Mouse (Mus musculus): ENCODE results near the gene Hoxd9.

The Hoxd9 gene

GRCm38 (mm10) chr2:74713239-74714150 is 16.0 kb downstream of the Hoxd9 start:
- no peak for DNase-seq (ENCODE audit: low spot score)

DNA sequence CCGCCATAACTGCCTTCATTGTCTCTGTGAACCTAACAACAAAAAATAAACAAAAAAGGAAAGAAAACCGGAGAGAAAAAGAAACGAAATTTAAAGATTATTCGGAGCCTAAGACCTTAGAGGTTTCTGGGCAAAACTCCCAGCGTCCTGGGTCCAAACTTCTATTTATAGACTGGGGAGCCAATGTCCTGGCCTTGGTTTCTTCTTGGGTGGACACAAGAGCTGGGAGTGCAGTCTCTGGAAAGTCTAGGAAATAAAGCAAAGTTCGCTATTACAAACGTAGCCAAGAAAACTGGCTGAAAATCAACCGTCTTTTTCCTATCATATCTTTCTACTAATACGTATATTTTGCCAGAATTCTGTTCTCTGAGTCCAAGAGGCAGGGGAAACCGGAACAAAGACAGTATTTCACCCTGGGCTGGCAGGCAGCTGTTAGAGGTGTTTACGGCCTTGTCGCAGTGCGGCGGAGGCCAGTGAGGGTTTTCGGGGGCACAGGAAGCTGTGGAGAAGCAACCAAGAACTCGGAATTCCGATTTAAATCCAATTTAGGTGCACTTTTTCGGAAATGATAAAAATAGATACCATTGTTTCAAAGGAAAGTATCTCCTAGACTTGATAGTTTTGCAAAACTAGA is 16.7 kb downstream of the Hoxd9 start:
- no peak for DNase-seq (ENCODE audit: low spot score)

- no peak for DNase-seq (ENCODE audit: low spot score)
Measured at GRCm38 (mm10) chr2:74714881-74715280, 17.4 kb downstream of the Hoxd9 start.

DNA sequence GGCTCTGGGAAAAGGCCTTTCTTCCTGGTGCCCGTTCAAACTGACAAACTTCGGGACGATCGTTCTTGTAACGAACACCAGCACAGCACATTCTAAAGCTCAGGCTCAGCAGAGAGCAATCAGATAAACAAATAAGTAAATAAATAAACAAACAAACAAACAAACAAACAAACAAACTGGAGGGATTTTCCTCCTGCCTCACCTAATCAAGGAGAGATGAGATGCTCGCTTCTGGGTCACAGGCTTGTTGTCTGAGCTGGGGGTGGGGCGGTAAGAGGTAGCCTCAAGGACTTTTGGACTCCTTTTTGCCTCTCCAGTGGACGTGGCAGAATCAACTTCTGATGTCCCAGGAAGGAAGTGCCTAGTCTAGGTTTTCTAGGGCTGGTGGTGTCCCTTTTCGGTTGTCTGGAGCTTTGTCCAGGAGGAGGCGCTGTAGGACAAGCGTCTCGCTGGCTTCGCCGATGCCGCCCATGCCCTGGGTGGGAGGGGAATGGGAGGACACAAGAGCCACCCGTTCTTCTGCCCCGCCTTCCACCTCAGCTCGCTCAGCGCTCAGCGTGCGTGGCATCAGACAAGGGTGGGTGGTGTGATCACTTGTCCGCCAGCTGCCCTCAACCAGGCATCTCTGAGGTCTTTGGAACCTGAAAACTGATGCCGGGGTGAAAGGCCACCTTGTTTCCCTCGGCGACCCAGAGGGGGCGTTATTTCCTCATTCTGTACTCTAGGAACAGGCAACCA is 18.1 kb downstream of the Hoxd9 start:
- DNase-seq (ENCODE audit: low spot score), result peak; percentile 73

DNA sequence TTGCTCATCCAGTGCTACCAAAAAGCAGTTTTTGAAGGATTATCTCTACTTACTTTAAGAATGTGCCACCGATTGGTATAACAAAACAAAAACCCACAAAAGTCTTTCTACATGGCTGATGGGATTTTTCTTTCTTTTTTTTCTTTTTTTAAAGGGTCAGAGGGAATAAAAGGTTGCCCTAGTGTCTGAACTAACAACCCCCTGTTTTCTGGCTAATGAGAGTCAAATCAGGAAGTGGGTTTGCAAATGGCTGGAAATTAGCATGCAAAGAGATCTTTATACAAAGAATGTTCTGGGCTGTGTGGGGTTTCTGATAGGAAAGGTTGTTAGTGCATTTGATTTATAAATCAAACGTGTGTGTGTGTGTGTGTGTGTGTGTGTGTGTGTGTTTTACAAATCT is 22.9 kb downstream of the Hoxd9 start:
- no peak for DNase-seq (ENCODE audit: low spot score)

GRCm38 (mm10) chr2:74720955-74721491 is 23.5 kb downstream of the Hoxd9 start:
- DNase-seq (ENCODE audit: low spot score), result no peak

- DNase-seq (ENCODE audit: low spot score), result no peak
Measured at GRCm38 (mm10) chr2:74721882-74722281, 24.4 kb downstream of the Hoxd9 start.

GRCm38 (mm10) chr2:74722949-74723348 is 25.4 kb downstream of the Hoxd9 start:
- no peak for DNase-seq (ENCODE audit: low spot score)

DNA sequence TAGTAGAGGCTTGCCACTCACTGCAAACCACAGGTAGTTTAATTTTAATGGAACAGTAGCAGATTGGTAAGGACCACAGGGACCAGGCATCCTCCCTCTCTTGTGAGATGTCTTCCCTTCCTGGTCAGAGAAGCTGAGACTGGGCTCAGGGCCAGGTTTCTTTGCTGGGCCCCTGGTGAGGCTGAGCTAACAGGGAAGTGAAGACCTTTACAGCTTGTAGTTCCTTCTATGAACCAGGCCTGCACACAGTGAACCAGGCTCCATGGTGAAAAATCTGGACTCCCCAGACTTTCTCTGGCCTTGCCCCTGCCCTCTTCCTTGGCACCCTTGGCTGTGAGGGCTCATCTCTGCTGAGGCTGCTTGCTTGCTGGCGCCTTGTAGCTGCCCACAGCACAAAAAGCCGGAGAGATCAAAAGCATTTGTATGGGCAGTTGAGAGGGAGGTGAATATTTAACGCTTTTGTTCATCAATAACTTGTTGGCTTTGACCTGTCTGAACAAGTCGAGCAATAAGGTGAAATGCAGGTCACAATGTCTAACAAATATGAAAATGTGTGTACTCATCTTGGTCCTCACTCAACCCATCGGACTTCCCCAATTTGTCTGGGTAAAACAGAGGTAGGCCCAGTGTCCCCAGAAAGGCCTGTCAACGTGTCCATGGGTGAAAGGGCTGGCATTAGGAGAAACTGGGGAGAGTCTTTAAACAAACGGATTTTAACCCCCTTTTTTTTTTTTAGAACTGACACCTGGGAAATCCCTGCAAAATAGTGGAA is 26.9 kb downstream of the Hoxd9 start:
- DNase-seq (ENCODE audit: low spot score), result no peak

DNA sequence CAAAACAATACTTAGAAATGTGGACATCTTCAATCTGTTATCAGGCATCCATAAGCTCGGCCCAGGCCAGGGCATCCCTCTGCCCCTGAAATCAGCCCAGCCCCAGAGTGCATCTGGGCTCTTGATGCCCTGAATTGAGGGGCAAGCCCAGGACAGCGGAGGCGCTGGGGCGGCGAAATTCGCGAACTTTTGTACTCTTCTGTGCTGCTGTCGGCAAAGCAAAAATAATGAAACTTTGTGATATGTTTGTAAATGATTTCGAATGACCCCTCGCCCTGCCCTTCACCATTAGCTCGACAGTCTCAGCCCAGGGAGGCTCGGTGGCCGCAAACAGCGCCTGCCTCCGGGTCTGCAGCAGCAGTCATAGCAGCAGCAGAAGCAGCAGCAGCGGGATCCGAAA is 27.6 kb downstream of the Hoxd9 start:
- no peak for DNase-seq (ENCODE audit: low spot score)

DNA sequence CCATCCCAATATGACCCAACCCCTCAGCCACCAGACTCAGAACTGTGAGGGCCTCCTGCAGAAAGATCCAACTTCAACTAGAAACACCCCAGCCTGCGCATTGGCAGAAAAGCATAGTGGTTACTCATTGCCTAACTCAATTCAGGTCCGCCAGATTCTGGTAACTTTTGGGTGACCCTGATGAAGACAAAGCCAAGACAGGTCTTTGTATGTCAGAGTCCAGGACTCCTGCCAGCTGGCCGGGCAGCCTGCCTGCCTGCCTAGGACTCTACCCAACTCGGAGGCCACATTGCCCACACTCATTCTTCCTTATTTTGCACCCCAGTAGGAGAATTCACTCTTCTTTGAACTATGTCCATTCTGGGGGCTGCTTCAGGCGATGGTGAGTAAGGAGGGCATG is 29.0 kb downstream of the Hoxd9 start, which contains the start of gene Gm28230:
TSS of gene Gm28230 (plus strand) at position 178 of the 400 bp plus-strand sequence.
- DNase-seq (ENCODE audit: low spot score), result no peak

DNA sequence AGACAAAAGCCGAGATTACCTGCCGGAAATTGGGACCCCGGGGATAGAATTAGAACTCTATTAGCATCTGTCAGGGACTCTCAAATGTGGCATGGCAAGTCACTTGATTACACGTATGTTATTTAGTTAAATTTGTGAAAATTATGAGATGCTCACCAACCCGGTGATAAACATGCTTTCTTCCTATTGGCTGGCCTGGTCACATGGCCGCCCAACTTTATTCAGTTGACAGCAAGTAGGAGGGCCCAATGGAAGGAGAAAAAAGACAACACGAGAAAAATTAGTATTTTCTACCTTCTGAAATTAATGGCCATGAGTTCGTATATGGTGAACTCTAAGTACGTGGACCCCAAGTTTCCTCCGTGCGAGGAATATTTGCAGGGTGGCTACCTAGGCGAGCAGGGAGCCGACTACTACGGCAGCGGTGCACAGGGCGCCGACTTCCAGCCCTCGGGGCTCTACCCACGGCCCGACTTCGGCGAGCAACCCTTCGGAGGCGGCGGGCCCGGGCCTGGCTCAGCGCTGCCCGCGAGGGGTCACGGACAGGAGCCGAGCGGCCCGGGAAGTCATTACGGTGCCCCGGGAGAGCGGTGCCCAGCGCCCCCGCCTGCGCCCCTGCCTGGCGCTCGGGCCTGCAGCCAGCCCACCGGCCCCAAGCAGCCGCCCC is 29.6 kb downstream of the Hoxd9 start:
- no peak for DNase-seq (ENCODE audit: low spot score)

DNA sequence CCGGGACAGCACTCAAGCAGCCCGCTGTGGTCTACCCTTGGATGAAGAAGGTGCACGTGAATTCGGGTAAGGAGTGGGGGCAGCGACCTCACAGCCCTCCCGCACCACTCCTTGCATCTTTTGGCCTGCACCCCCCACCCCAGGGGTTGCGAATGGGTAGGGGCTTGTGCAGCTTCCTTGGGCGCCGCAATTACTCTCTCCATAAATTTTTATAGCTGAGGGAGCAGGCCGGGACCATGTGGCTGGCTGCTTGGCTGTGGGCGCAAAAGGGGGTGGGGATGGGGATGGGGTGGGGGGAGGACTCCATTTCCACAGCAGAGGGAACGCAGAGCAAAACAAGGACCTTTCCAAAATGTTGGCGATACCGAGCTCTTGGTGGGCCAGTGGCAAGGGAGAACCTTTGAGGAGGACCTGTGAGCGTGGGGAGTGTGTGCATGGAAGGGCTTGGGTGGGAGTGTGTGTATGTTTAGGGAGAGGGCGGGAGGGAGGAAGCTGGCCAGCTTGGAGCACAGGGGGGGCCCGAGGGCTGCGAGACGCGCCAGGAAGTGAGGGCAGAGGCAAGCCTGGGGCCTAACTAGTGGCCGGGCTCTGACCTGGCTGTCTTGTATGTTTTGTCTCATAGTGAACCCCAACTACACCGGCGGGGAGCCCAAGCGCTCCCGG is 30.2 kb downstream of the Hoxd9 start:
- DNase-seq (ENCODE audit: low spot score), result no peak

DNA sequence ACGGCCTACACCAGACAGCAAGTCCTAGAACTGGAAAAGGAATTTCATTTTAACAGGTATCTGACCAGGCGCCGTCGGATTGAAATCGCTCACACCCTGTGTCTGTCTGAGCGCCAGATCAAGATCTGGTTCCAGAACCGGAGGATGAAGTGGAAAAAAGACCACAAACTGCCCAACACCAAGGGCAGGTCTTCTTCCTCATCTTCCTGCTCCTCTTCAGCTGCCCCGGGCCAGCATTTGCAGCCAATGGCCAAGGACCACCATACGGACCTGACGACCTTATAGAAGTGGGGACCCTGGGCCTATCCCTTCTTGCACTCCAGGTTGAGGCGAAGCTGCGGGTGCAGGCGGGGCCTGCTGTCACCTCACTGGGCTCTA is 30.8 kb downstream of the Hoxd9 start:
- no peak for DNase-seq (ENCODE audit: low spot score)

DNA sequence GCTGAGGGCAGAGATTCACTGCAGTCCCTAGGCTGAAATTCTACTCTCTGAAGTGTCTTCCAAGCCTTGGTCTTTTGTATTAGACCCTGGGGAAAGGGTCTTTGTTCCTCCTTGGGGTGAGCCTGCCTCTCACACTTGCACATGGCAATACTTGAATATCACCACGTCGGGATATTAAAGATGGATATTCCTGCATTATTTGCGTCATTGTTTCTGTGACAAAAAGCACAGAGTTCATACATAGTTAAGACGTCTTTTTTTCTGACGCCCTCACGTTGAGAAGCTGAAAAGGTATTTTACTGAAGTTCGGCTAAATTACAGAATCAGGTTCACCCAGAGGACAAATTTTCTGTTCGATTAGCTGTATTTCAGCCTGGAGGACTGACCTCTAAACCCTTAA is 32.8 kb downstream of the Hoxd9 start:
- no peak for DNase-seq (ENCODE audit: low spot score)

GRCm38 (mm10) chr2:74731055-74731454 is 33.5 kb downstream of the Hoxd9 start:
- DNase-seq (ENCODE audit: low spot score), result no peak

GRCm38 (mm10) chr2:74731799-74732512 is 34.4 kb downstream of the Hoxd9 start:
- DNase-seq (ENCODE audit: low spot score), result no peak

DNA sequence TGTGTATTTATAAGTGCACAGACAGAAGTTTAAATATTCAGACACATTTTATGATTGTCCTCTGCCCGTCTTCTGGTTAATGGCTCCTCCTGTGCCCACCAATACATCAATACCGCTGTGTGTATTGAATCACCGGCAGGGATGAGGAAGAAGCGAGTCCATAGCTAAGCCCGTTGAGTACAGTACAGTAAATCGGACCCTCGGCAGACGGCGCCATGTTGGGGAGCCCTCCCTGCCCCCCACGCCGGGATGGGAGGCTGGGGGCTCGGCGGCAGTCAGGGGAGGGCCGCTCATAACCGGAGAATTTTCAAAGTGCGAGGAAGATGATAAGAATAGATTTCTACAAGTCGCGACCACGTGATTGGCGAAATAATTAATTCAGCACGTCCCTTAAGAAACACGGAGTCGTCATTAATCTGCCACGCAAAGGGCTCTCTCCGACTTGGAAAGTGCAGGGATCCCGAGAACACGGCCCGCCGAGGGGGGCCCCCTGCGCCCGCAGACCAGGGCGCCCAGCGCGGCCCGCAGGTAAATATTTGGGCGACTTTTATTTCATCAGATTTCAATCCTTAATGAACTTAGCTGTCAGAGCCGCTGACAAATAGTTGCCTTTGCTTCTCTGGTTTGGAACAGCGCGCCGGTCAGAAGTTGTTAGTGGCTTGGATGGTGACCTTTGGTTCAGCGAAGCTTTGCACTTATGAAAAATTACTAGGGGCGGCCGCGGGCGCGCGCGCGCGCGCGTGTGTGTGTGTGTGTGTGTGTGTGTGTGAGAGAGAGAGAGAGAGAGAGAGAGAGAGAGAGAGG is 35.2 kb downstream of the Hoxd9 start:
- no peak for DNase-seq (ENCODE audit: low spot score)

DNA sequence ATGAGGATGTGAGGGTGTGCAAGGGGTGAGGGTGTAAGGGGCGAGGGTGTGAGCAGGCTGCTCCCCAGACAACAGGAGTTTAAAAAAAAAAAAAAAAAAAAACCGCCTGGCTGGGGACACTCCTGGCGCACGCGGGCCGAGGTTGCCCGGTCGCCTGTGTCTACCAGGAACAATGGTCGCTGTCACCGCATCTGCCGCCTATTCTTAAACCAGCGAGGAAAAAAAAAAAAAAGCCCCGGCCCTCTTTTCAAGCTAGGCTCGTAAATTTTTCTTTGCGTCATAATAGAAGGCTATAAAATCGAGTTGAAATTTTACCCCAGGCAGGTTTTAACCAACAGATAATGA is 35.8 kb downstream of the Hoxd9 start:
- no peak for DNase-seq (ENCODE audit: low spot score)
